Mouse (Mus musculus): ENCODE data around the gene Nfic.
A peak's percentile ranks its signal among the peaks of the same experiment; 100 is the strongest.

Nfic gene

DNA sequence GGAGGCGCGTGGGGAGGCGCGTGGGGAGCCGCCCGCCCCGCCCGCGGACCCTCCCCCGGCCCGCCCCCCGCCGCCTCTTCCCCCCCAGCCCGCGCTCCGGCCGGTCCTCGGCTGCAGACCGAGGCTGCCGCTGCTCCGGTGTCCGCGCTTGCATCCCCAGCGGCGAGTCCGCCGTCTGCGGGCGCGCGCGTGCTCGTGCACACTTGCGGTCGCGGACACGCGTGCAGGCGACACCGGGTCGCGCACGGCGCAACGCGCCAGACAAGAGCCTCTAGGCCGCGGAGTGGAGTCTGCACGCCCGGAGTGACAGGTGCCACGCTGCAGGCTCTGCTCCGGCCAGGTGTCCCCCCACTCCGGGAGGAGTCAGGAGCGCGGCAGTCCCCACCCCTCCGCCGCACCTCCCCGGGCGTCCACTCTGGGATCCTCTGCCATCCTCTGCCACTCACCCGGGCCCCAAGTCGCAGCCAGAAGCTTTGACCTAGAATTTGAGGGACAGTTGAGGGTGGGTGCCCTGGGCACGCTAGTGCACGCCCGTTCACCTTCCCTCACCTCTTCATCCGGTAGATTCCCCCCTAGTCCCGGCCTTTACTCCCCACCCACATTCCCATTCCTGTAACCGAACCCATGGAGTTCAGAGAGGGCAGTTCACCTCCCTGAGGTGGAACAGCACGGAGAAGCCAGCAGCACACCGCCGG lies 24.5 kb downstream of the Nfic start:
- peak; percentile 48 for DNase-seq (ENCODE audit: extremely low spot score, low spot score)

DNA sequence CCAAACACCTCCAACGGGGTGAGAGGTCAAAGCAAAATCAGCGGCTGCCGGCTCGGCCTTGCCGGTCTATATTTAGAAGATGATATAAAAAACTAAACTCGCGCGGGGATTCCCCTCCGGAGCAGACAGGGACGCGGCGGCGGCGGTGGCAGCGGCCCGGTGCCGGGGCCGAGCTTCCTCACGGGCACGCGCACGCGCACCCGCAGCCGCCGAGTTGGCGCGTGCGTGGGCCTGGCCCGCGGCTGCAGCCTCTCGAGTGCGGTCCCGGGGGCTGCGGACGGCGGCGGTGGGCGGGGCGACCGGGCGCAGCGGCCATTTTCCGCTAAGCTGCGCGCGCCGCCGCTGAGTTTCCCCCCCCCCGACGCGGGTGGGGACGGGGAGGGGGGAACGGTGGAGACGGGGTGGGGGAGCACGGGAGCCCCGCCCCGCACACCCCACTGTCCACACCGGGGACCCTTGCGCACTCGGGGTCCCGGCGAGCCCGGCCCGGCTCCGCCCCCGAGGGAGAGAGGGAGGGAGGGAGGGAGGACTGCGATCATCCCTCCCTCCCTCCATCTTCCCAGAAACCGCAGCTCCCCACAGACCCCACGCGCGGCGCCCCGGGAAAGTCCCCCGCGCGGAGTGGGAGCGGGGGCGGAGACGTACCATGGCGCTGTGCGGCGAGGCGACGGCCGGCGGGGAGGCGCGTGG lies 25.1 kb downstream of the Nfic start:
- DNase-seq (ENCODE audit: extremely low spot score, low spot score), result peak; percentile 79

DNA sequence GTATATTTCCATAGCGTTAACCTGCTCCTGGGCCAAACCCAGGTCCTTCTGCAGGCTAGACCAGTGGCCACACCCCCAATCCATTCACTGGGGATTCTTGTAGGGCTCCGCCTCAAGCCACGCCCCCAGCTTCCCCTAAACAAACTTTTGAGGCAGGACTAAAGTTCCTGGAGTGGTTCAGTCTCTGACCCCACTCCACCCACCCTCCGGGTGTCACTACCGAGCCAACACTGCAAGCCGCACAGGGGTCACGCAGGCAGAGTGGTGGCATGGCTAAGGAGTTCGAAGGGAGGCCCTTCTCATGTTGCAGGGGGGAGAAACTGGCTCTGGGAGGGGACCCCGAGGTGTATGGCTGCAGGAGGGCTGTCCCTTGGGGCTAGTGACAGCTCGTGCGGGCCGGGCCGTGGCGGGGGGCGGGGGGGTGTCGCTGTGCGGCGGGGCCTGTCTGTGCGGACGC lies 25.8 kb downstream of the Nfic start:
- DNase-seq (ENCODE audit: extremely low spot score, low spot score), result peak; percentile 67

DNA sequence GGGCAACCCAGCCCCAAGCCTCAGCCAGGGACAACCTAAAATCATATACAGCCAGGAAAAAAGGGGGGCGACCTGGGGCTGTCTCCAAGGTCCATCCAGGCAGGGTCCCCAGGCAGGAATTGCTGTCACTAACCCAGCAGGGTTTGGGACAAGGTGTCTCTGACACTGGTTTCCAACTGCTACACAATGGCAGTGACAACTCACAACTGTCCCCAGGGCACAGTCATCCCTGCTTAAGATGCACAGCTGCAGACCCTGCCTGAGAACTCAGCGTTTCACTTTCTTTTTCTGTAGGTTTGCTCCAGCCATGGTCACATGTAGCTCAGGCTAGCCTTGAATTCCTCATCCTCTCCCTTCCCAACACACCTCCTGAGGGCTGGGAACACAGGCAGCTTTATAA lies 26.3 kb downstream of the Nfic start:
- peak; percentile 13 for DNase-seq (ENCODE audit: extremely low spot score, low spot score)

DNA sequence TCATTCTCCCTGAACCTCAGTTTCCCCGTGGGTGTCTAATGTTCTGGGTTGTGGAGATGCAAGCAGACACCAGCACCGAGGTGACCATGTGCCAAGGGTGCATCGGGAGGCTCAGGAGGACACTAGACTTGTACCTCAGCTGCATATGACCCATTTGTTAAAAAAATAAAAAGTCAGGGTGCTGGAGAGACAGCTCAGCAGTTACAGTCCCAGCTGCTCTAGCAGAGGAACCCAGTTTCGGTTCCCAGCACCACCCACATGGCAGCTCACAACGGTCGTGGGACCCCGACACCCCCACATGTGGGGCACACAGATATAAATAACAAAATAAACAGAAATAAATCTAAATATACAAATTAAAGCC lies 26.9 kb downstream of the Nfic start:
- no peak for DNase-seq (ENCODE audit: extremely low spot score, low spot score)

DNA sequence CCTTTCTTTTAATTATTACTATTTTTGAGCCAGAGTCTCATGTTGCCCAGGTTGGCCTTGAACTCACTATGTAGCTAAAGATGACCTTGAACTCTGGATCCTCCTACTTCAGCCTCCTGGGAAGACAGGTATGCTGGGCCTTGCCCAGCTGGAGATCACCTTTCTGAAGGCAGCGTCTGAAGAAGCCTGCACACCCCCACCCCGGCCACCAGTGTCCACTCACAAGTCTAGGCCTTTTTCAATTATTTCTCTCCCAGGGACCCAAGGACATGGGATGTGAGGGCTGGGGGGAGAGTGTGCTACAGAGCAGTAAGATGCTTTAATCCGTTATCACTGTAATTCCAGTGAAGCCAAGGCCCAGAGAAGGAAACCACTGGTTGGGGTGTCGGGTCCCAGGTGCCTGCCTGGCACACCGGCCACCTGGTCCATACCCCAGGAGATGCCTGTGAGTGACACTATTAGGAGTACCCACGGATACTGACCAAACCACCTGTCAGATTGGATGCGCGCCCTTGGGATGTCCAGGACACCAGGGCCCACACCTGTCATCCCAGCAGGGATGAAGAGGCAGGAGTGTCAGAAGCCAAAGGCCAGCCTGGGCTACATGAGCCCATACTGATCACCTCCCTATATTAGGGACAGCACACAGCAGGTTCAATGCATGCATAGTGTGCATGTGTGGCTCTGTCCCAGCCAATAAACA lies 27.5 kb downstream of the Nfic start:
- DNase-seq (ENCODE audit: extremely low spot score, low spot score), result peak; percentile 13

DNA sequence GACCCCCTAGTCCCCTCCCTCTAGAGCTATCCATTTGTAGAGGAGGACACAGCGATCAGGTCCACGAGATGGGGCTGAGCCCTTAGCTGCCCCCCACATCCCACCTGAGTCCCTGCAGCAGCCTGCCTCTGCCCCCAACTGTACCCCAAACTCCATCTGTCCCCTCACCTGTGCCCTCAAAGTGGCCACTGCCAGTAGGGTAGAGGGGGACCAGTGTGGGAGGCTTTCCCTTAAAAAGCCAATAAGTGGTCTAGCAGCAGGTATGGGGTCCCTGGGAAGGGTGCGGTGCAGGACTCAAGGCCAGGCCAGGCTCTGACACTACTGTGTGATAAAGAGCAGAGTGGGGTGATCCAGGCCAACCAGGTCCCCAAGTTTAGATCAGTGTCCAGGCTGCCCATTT lies 28.1 kb downstream of the Nfic start:
- DNase-seq (ENCODE audit: extremely low spot score, low spot score), result no peak

DNA sequence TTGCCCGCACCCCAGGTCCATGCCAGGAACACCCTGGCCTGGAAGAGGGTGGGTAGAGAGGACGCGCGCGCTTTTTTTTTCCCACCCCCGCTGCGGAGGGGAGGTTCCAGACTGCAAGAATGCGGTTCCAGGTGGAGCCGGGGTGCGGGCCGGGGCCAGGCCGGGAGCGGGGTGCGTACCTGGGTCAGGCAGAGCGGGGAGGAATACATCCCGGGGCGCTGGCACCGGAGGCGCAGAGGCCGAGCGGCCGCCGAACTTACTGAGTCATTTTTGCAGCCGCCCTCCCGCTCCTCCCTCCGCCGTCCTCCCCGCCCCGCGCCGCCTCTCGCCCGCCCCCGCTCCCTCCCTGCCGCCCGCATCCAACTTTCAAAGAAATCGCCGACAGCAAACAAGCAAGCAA lies 28.5 kb downstream of the Nfic start:
- peak; percentile 27 for DNase-seq (ENCODE audit: extremely low spot score, low spot score)

DNA sequence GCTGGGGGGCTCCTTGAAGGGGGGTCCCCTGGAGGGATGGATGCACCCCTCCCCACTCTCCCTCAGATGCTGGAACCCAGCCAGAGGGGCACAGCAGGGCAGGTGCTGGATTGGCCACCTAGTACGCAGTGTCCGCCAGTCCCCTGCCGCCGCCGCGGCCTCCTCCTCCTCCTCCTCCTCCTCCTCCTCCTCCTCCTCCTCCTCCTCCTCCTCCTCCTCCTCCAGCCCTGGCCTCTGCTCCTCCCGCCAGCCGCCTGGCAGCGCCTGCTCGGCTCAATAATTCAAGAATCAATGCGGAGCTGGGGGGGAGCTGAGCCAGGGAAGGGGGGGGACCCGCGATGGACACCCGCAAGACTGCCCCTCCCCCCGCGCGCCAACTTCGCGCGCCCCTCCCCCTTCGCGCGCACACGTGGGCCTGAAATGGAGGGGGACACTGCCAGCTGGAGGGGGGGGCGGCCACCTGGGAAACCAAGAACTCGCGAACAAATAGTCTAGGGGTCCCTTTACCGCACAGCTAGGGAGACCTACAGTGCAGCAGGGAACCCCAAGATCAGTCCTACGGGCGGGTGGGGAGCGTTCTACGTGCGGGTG lies 29.3 kb downstream of the Nfic start:
- peak; percentile 22 for DNase-seq (ENCODE audit: extremely low spot score, low spot score)

DNA sequence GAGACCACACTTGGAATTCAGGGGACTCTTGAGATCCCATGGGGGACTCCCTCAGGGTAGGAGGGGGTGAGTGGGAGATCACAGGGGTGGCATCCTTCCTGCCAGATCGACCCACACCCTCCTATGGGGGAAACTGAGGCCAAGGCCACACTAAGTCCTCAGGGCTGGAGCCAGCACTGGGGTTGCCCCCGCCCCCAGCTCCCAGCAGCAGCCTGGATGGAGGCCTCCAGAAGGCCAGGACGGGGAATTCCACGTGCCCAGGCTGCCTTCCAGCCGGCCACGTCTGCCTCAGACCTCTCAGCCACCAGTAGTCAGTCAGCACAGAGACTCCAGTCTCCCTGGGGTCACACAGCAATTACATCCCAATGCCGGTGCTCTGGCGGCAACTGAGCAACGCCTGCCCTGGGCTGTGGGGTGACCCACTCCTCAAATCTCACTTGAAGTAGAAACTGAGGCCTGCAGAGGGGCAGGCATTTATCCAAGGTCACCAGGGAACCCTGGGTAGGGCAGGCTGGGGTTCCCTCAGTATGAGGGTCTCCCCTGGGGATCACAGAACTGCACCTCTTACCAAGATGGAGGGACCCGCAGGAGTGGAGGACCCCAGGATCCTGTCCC lies 30.1 kb downstream of the Nfic start:
- DNase-seq (ENCODE audit: extremely low spot score, low spot score), result peak; percentile 22

DNA sequence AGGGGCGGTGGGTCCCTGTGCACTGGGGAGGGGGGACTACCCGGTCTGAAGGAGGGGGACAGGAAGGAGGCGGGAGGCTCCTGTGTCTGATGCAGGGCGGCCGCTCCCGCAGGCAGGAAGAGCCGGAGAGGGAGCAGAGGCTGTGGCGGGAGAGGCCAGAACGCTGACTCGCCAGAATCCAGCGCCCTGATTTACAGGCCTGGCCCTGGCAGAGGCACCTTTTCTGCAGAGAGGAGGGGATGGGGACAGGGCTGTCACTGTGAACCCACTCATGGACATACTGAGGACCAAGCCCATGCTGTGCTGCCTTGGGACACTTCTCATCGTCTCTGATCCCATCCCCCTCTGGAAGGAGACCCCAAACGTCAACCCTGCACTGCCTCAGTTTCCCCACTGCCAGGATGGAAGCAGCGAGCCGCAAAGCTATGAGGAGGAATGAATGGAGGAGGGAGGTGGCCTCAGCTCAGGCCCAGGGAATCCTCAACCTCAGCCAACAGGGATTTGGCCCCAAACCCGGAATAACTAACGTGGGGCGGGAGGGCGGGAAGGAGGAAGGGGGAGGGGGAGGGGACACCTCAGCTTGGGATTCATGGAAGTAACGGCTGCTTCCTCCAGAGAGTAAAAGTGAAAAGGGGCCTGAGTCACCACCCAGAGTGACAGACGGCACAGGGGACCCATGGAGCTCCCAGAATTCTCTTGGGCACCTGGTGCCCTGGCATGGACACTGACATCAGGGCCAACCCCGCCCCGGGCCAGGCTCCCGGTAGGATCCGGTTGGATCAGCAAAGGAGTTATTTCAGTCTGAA lies 31.0 kb downstream of the Nfic start:
- peak; percentile 20 for DNase-seq (ENCODE audit: extremely low spot score, low spot score)

DNA sequence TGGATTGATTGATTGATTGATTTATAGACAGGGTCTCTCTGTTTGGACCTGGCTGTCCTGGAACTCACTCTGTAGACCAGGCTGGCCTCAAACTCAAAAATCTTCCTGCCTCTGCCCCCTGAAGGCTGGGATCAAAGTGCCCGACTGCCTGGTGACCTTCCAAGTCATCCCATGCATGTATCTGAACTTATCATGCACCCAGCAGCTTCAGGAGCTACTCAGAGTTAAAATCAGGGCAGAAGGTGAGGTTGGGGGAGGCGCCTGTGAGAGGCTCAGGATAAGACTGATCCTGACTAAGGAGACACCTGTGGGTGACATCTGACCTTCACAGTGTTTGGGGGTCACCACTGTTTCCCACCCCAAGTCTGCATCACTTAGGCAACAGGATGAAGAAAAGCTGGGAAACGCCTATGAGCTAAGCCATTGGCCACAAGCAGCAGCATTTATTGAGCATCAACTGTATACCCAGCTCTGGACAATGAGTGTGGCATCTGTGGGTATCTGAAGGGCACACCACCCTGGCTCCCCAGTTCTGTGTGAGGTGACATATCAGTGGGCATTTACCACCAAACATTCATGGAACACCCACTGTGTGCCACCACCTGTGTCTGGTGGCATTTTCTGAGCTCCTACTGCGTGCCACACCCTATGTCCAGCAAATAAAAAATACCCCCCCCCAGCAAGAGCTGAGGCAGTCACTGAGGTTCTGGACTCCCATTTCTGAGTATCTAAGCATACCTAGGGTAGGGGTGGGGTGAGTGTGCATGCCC lies 31.8 kb downstream of the Nfic start:
- DNase-seq (ENCODE audit: extremely low spot score, low spot score), result no peak

DNA sequence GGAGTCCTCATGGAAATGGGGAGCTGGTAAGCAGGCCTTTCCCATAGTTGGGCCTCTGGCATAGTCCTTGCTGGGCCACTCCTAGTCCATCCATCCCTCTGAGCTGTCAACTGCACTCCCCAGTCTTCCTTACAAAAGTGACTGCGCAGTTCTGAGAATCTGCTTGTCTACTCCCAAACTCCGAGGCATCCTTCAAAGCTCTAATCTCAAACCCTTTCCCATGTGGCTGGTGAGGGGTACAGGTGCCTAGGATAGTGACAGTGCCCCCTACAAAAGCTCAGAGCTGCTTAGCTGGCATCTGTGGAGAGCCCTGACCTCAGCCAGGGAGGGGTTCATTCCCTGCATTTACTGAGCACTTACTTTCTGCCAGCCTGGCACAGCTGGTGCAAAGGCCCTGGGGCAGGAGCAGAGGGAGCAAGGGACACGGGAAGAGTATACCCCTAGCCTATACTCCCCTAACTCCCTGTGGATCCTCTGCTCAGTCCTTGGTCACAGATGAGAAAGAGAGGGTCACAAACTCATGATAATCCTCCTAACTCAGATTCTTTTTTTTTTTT lies 32.7 kb downstream of the Nfic start:
- no peak for DNase-seq (ENCODE audit: extremely low spot score, low spot score)

DNA sequence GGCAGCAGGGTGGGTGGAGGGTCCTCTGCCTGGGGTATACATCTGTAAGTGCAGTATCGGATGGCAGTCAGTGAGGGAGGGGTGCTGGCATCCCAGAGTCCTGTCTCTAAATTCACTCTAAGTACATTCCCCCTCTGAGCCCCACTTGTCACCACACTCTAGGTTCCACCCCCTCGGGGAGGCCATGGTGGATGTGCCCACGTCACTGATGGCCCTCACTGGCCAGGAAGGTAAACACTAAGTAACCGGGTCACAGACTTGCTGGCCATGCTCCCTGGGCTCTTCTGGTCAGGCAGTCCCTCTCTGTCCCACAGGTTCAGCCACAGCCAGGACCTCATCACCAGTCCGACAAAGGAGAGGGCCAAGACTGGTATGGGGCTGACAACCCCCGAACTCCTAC lies 33.2 kb downstream of the Nfic start:
- no peak for DNase-seq (ENCODE audit: extremely low spot score, low spot score)

DNA sequence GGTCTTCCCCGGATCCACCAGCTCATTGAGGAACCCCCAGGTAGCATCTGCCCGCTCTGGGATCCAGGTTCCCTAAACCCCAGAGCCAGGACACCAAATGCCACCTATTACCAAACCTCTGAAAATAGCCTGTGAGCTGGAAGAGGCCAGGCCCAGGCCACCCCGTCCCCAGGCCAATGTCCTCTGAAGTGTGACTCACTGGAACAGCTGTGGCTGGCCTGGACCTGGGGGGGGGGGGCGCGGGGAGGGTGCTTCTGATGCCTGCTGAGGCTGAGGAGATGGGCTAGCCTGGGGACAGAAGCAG lies 33.7 kb downstream of the Nfic start:
- DNase-seq (ENCODE audit: extremely low spot score, low spot score), result no peak

DNA sequence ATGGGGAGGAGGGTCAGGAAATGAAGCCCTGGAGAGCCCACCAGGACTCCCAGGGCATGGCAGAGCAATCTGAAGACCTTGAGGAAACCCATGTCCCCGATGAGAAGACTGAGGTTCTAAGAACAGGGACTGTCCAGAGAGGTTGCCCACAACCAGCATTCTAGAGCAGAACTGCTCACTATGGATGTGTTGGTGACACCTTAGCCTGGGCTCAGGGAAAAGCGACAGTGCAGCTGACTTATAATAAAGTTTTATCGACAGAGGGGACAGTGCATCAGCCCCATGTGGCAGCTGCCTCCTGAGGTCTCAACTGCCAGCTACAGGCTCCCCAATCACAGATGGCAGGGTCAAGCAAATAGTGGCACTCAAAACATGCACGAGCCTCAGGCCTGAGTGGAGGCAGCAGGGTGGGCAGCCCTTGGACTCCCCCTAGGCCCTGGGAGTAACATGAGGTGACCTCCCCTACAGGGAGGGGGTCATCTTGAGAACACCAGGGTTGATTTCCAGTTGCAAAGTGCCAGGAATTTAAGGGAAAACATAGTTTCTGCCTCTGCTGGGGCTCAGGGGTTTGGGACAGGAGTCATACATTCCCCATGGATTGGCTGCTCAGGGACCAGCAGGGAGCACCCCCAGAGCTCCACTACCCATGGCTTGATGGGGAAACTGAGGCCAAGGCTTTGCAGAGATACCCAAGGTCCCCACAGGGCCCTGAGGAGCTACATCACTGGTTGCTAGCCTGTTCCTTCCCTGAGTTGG lies 34.2 kb downstream of the Nfic start:
- DNase-seq (ENCODE audit: extremely low spot score, low spot score), result no peak

DNA sequence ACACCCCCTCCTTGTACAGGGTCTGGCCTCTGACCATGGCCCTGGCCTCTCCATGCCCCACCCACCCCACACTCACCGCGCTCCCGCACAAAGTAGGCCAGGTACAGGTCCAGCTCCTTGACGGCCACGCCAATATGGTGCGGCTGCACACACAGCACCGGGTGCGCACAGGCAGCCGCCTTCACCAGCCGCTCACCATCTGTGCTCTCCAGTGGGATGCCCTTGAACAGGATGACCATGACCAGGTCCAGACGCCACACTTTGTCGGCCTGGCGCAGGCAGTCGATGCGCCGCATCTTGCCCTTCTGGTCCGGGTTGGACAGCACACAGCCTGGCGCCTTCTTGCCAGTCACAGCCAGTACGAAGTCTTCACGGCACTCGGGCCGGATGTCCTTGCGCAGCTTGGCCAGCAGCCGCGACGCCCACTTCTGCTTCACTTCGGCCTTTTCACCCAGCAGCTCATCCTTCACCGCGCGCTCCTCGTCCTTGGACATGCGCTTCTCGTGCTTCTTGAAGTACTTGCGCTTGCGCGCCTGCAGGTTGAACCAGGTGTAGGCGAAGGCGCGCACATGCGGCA lies 35.2 kb downstream of the Nfic start:
- no peak for DNase-seq (ENCODE audit: extremely low spot score, low spot score)

DNA sequence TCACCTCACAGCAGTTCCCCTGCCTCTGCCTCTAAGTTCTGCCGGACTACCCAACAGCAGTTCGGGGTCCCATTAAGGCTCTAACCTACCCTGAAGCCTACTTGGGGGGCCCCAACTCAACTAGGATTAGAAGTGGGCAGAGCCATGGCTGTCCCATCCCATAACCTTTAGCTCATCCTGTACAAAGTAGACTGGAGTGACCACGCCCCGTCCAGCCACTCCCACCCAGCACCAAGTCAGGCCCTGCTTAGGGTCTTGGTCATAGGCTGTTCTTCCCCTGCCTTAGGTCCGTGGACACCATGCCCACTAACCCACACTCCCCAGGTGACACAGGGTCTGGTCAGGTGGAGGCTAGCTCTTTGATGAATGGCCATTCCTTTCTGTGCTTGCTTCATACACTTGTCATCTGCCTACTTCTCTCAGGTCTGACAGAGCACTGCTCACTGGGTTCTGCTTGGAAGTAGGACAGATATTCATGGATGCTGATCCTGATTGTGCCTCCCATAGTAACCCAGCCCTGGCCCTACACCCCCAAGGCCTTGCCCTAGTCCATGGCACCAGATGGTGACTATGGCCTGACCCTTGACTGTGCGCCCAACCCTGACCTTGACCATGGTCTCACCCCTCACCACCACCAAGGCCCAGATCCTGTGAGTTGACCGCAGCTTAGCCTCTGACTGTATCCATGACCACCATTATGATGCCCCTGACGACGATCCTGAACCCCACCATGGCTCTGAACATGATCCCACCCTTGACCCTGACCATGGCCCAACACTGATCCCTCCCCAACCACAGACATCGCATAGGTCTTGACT lies 36.1 kb downstream of the Nfic start:
- DNase-seq (ENCODE audit: extremely low spot score, low spot score), result peak; percentile 13

Measured in neural tube, embryonic 10.5 days (tissue).